Mouse (Mus musculus): ENCODE results near the gene Msrb3. TPM values are rescaled to one million over a fixed set of nuclear protein-coding genes. Genes with fewer than 3 reads are reported as not detected.
"Not testable (repeated sequence)": the region's sequence is repeated elsewhere in the genome, so short reads cannot be mapped to it uniquely, and the experiment has no call there.

Gene Msrb3
- total RNA-seq, 2 experiments from 2014 or later: 104 TPM

DNA sequence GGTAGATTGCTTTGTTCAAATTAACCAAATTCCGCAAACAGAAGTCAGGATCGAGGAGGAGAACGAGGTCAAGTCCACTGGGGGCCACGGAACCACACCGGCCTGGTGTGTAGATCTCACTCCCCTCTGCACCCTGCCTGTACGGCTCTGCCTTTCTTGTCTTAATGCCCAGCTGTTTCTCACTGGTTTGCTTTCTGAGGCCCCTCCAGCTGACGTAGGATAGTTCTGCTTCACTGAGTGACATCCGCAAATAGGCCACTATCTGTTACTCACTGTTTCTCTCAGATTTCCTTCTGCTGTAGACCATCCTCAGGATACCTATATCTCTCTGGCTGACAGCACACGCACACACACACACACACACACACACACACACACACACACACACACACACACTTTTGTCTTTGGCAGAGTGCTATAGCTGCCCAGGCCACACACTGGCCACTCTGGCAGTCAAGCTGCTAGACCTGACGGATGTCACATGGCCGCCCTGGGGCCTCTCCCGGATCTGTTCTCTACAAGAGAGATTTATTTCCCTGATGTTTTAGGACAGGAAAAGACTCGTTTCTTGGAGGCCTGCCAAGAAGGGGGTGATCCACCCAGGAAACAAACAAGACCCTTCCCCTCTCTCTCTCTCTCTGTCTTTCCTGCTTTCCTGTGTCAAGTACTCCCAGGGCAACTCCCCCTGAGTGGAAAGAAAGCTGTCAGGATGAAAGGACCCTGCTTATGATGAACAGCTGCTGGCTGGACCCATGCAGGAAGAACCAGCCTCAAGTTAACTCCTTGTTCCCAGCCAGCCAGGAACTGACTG, 135.0 kb downstream of the Msrb3 start:
- intact Hi-C loops (cut with DNase I): no loop called here
- peak; percentile 15 to 39 for DNase-seq

DNA sequence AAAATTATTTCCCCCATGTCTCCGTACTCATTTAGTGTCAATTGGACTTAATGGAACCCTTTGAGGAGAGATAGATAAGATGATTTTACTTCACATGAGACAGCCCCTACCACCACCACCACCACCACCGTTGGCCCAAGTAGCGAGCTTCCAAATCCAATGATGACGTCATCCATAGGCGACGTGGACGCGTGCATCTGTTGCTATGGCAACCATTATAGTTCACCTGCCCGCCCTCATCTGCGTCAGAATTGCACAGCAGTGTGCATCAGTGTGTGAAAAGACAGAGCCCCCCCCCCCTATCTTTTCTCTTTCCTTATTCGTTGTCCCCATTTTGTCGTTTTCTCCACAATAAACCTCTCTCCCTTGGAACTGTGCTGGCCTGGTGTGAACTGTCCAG, 135.9 kb downstream of the Msrb3 start:
- DNase-seq: no peak
- intact Hi-C loops (cut with DNase I): no loop called here

DNA sequence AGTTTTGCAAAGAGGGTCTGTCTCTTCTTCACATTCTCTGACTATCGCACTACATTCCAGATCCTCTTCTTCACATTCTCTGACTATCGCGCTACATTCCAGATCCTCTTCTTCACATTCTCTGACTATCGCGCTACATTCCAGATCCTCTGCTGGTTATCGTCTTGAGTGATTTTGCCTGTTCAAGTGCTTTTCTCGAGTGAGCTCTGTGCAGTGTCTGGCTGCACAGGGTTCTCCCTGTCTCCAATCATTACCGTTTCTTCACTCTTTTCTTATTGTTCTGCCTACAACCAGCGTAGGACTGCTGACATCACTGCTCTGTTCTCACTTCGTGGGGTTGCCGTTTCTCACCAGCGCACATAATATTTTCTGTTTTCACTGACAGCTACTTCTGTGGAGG, 138.2 kb downstream of the Msrb3 start:
- intact Hi-C loops (cut with DNase I): no loop called here
- no peak for DNase-seq

DNA sequence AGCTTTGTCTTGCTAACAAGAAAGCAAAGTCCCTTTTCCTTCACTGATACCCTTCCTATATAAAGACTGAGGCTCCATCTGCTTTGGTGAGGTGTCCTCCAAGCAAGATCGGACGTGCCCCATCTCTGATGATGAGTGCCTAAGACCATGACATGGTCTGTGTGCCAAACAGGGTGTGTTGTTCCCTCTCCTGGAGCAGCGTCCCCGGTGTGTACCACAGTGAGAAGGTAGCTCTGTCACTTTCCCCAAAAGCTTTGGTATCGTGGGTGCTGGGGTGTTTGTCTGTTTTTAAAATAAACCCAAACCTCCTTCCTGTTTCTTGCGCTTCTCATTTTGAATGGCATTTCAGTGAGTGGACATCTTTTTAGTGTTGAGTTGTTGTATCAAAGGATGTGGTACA, 139.0 kb downstream of the Msrb3 start:
- intact Hi-C loops (cut with DNase I): no loop called here
- no peak for DNase-seq

DNA sequence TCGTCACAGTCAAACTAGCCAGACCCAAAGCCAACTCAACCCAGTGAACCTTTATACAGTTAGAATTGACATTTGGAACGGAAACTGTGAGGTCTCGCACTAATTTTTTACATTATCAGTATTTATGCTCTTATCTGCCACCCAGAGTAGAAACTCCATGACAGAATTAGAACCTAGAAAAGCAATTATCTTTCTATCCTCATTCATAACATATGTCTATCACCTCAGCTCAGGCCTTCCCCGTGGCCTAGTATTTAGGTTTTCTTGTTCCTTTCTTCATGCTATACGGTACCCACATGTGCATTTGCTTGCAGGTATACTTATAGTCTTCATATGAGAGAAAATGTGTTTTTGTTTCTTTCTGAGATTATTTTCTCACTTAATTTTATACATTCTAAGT, 146.4 kb downstream of the Msrb3 start:
- intact Hi-C loops (cut with DNase I): no loop called here
- no peak for DNase-seq

DNA sequence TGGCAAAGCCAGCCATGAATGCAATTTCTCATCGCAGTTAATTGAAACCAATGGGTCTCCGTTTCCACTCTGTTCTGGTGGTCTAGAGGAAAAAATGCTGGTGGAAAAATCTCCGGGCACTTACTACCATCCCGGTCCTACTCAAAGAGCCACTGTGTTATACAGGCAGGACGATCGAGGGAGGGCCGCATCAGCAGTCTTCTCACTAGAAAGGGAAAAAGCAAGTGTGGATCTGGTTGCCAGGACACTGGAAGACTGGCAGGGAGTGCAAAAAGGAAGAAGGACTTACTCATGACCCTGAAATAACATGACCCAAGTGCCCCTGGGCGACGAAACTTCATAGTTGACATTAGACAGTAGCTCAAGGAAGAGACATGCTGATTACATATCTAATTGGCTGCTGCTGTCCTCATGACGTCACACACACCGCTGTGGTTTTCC, 147.1 kb downstream of the Msrb3 start:
- DNase-seq: peak; percentile 18 to 41
- intact Hi-C loops (cut with DNase I): no loop called here

DNA sequence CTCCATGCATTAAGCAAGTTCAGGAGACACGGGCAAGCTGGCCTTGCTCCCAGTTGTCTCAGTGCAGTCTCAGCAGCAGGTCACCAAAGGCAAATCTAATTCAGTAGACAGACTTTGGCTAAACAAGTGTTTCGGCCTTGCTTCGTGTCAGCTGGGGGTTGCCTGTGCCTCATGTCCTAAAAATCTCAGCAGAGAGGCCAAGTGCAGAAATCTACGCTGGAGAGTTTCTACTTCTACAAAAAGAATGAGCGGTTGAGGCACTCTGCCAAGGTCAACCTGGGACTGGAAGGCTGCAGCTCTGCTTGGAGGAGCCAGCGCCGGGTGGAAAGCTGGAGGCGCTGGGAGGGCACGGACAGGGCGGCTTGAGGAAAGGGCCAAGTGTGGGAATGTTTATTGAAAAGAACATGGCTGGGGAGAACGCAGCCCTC, 147.6 kb downstream of the Msrb3 start:
- DNase-seq: peak; percentile 71 to 82
- intact Hi-C loops (cut with DNase I): no loop called here

DNA sequence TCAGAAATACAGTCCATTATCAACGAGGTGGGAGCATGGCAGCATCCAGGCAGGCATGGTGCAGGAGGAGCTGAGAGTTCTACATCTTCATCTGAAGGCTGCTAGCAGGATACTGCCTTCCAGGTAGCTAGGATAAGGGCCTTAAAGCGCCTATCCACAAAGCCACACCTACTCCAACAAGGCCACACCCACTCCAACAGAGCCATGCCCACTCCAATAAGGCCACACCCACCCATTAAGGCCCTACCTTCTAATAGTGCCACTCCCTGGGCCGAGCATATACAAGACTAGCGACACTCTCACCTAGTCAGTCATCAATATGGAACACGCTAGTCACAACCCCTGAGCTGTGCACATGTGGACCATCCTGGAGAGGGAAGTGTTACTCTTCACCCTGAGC, 149.3 kb downstream of the Msrb3 start:
- intact Hi-C loops (cut with DNase I); DNase-seq: not testable (repeated sequence)

DNA sequence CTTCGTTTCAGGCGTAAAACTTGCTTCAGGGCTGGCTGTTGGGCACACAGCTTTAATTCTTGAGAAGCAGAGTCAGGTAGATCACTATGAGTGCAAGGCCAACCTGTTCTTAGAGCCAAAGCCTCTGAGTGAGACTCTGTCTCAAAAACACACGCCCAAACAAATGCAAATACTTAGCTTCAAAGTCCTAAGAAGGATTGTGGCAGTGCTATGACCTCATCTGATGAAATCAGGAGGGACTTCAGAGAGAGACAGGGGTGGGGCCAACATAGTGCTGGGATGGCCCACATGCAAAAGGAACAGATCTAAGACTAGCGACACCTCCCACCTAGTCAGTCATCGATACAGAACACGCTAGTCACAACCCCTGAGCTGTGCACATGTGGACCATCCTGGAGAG, 150.7 kb downstream of the Msrb3 start:
- DNase-seq: no peak
- intact Hi-C loops (cut with DNase I): no loop called here

DNA sequence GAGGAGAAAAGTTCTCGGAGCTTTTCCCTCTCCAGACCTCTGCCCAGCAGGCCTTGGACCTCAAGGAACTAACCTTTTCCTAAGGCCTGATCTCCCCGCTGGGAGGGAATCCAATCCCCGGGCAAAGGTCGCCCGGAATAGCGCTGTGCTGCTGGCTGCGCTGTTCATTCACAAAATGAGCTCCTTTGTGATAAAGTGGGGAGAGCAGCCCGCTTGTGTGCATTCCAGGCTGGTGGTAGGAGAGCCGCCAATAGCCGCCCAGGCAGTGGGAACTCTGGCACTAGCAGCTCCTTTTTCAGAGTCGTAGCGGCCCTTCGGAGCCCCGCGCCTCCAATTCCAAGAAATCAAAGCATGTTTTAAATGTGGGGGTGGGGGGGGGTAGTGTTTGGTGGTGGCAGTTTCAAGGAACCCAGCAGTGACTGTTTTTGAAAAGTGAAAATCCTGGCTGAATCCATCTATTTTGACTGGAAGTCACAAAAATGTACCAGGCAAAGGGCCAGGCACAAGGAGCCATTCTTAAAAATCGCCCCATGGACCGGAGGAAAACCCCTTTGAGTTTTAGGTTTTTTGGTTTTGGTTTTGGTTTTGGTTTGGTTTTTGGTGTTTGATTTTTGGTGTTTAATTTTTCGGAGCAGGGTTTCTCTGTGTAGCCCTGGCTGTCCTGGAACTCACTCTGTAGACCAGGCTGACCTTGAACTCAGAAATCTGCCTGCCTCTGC, 153.6 kb downstream of the Msrb3 start:
- intact Hi-C loops (cut with DNase I): no loop called here

DNA sequence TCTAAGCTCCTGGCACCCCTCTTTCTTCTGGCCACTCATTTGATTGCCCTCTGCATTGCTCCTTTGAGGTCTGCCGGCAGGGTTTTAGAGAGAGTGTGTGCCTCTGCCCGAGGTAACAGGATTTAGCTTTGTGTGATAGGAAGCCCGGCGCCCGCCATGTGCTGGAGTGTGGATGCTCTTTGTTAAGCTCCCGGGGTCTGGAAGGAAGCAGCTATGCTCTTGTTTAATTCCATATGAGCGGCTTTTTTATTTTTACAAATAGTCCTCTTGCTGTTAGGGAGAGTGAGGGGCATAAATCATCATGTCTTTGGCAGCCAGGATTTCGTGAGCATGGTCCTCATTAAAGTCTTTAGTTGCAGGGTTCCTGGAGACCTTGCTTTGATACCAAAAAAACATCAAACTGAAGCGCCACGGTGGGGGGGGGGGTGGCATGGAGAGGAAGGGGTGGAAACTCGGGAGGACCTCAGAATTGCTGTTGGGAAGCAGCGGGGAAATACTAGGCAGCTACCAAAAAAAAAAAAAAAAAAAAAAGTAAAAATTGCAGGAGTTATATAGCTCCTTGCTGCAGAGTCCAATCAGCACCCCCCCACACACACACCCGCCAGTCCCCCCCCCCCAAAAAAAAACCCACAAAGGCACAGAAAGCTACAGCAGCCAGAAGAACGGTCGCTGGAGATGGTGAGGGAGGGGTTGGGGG, 154.3 kb downstream of the Msrb3 start:
- no peak for DNase-seq

More for the DNA sequence above, 153.6 kb downstream of the Msrb3 start:
- DNase-seq: peak; percentile 50 to 68

DNA sequence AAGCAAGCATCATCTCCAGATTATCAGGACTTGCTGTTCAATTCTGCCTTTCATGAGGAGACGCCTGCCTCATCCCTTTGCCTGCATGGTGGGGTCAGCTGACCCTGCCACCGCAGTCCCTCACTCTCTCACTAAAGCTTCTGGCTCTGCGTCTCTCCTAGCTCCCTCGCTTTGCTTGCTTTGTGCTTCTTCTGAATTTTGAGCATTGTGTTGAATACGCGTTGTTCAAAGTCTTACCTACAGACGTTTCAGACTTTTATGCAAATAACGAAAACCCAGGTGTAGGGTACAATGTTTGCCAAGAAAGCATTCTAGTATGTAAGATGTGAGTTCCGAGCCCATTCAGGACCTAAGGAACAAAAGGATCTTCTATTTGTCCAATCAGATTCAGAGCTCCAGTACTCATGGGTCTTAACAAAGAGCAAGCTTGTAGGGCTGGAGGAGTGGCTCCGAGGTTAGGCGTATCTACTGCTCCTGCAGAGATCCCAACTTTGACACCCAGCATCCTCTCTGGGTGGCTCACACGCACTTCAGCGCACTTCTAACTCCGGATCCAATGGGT, 162.3 kb downstream of the Msrb3 start:
- no peak for DNase-seq
- intact Hi-C loops (cut with DNase I): no loop called here

More for the DNA sequence above, 154.3 kb downstream of the Msrb3 start:
- intact Hi-C loops (cut with DNase I): loop anchor here (5.0 kb wide), 1 partner anchor 113 kb away; no protein-coding TSS in a partner anchor

DNA sequence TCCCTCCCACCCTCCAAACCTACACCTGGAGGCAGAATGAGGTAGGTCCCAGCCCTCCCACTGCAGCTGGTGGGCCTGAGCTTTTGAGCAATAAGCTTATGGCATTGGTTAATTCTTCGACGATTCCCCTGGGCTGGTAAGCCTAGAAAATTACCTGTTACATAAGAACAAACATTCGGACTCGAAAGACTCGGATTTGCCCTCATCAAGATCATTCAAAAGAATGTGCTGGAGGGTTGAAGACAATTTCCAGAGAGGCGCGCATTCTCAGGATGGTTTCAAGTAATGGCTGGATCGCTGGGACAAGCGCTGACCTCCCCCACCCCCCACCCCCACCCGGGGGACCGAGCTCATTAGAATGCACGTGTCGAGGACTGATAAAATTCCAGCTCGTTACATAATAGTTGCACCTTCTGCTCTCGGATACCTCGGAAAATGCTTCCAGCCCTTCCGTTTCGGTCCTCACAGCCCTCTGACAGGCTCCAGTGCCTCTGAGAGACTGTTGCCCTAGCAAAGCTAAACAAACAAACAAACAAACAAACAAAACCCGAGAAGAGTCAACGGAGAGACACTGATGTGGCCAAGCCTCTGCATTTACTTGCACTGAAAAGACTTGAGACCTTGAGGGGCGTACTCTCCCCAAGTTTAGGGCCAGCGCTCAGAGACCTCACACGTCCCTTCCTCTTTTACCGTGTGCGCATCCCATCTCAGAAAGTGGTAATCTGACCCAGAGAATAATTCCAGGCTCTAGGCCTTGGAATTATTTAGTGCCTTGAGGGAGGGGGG, 163.0 kb downstream of the Msrb3 start:
- intact Hi-C loops (cut with DNase I): no loop called here
- no peak for DNase-seq

DNA sequence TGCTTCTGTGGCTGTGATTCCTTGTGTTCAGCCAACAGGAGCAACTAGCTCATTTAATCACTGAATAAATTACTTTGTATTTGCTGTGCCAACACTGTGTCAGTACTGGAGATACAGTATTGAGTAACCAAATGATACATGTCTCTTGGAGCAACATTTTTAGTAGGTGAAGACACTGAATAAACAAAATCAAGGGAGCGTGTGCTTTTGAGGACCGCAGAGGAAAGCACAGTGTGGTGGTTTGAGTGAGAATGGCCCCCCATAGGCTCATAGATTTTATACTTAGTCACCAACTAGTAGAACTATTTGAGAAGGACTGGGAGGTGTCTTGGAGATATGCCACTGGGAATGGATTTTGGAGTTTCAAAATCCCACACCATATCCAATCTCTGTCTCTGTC, 164.5 kb downstream of the Msrb3 start:
- intact Hi-C loops (cut with DNase I): no loop called here
- no peak for DNase-seq

Other genes with a start within 250 kb of the Msrb3 start
- gene Lemd3, start 80.2 kb upstream of the Msrb3 start, total RNA-seq (2021): 10 to 100 TPM; 13.4 to 13.9 TPM
- 1 to 10 TPM; 1.9 to 2.1 TPM for gene Wif1, start 134.9 kb upstream of the Msrb3 start, total RNA-seq (2021)

Measured in heart, postnatal 14 days (tissue).